Mouse (Mus musculus): ENCODE measurements around the gene Polr3gl. TPM values are rescaled to one million over a fixed set of nuclear protein-coding genes. Genes with fewer than 3 reads are reported as not detected.

Gene Polr3gl
- polyA plus RNA-seq, 1 experiment, result 1.1 TPM

GRCm38 (mm10) chr3:96556651-96557635 is 37.0 kb downstream of the Polr3gl start:
- Histone ChIP-seq H3K36me3 (ENCODE audit: control insufficient read depth) (peaks cover 34% of the 10 kb centered on the region), H3K4me1 (ENCODE audit: control insufficient read depth) (peaks cover 43% of the 10 kb centered on the region)
- TF ChIP-seq TAL1 (IDR thresholded peaks at IDR 0.05; ENCODE audit: low read length), result no peak
- peak; percentile 96 for TF ChIP-seq GATA1 (IDR thresholded peaks at IDR 0.05; ENCODE audit: low read length)

GRCm38 (mm10) chr3:96555999-96556614 is 37.9 kb downstream of the Polr3gl start:
- peaks cover 39% of the 10 kb centered on the region for H3K4me1 ChIP-seq (ENCODE audit: control insufficient read depth)
- no peak for TF ChIP-seq GATA1 (IDR thresholded peaks at IDR 0.05; ENCODE audit: low read length)
- TF ChIP-seq TAL1 (IDR thresholded peaks at IDR 0.05; ENCODE audit: low read length), result no peak
- H3K4me3 ChIP-seq (replicated peaks), result peak overlapping the region; percentile 100
- H3K9me3 ChIP-seq (ENCODE audit: control insufficient read depth, low read length), result no peaks in the 10 kb centered on the region
- H3K27me3 ChIP-seq (ENCODE audit: control insufficient read depth), result peaks cover 2% of the 10 kb centered on the region; the same call in 1 of the 2 replicates
- H3K36me3 ChIP-seq (ENCODE audit: control insufficient read depth), result peaks cover 27% of the 10 kb centered on the region

More at GRCm38 (mm10) chr3:96556651-96557635, 37.0 kb downstream of the Polr3gl start:
- H3K27me3 ChIP-seq (ENCODE audit: control insufficient read depth), result peaks cover under 1% of the 10 kb centered on the region; the same call in 1 of the 2 replicates
- peak overlapping the region; percentile 100 for H3K4me3 ChIP-seq (replicated peaks)
- no peaks in the 10 kb centered on the region for H3K9me3 ChIP-seq (ENCODE audit: control insufficient read depth, low read length)

GRCm38 (mm10) chr3:96555041-96555596 is 38.9 kb downstream of the Polr3gl start:
- H3K4me3 ChIP-seq (replicated peaks), result no peak overlapping the region
- H3K4me1 ChIP-seq (ENCODE audit: control insufficient read depth), result peaks cover 29% of the 10 kb centered on the region
- TF ChIP-seq GATA1 (IDR thresholded peaks at IDR 0.05; ENCODE audit: low read length), result no peak
- TF ChIP-seq TAL1 (IDR thresholded peaks at IDR 0.05; ENCODE audit: low read length), result no peak
- H3K9me3 ChIP-seq (ENCODE audit: control insufficient read depth, low read length), result no peaks in the 10 kb centered on the region
- H3K36me3 ChIP-seq (ENCODE audit: control insufficient read depth), result peaks cover 18% of the 10 kb centered on the region
- H3K27me3 ChIP-seq (ENCODE audit: control insufficient read depth), result peaks cover 2% of the 10 kb centered on the region; the same call in 1 of the 2 replicates

- Histone ChIP-seq H3K27me3 (ENCODE audit: control insufficient read depth) (peaks cover 2% of the 10 kb centered on the region; the same call in 1 of the 2 replicates), H3K36me3 (ENCODE audit: control insufficient read depth) (peaks cover 9% of the 10 kb centered on the region), H3K4me3 (replicated peaks) (no peak overlapping the region), H3K9me3 (ENCODE audit: control insufficient read depth, low read length) (no peaks in the 10 kb centered on the region), H3K4me1 (ENCODE audit: control insufficient read depth) (peaks cover 20% of the 10 kb centered on the region)
- TF ChIP-seq TAL1 (IDR thresholded peaks at IDR 0.05; ENCODE audit: low read length) (no peak), GATA1 (IDR thresholded peaks at IDR 0.05; ENCODE audit: low read length) (no peak)
These were observed 39.7 kb downstream of the Polr3gl start for GRCm38 (mm10) chr3:96554251-96554650.

- Histone ChIP-seq H3K4me1 (ENCODE audit: control insufficient read depth) (peaks cover 14% of the 10 kb centered on the region), H3K36me3 (ENCODE audit: control insufficient read depth) (peaks cover 2% of the 10 kb centered on the region), H3K4me3 (replicated peaks) (no peak overlapping the region), H3K27me3 (ENCODE audit: control insufficient read depth) (peaks cover 2% of the 10 kb centered on the region; the same call in 1 of the 2 replicates), H3K9me3 (ENCODE audit: control insufficient read depth, low read length) (no peaks in the 10 kb centered on the region)
- no peak for TF ChIP-seq GATA1 (IDR thresholded peaks at IDR 0.05; ENCODE audit: low read length)
- no peak for TF ChIP-seq TAL1 (IDR thresholded peaks at IDR 0.05; ENCODE audit: low read length)
These were observed 40.4 kb downstream of the Polr3gl start for GRCm38 (mm10) chr3:96553601-96554000.

- Histone ChIP-seq H3K27me3 (ENCODE audit: control insufficient read depth) (peaks cover 2% of the 10 kb centered on the region; the same call in 1 of the 2 replicates), H3K4me1 (ENCODE audit: control insufficient read depth) (peaks cover 16% of the 10 kb centered on the region), H3K36me3 (ENCODE audit: control insufficient read depth) (no peaks in the 10 kb centered on the region), H3K9me3 (ENCODE audit: control insufficient read depth, low read length) (no peaks in the 10 kb centered on the region), H3K4me3 (replicated peaks) (no peak overlapping the region)
- TF ChIP-seq TAL1 (IDR thresholded peaks at IDR 0.05; ENCODE audit: low read length), result no peak
- no peak for TF ChIP-seq GATA1 (IDR thresholded peaks at IDR 0.05; ENCODE audit: low read length)
These were observed 42.1 kb downstream of the Polr3gl start for GRCm38 (mm10) chr3:96551890-96552289.

GRCm38 (mm10) chr3:96551203-96551602 is 42.8 kb downstream of the Polr3gl start:
- H3K4me3 ChIP-seq (replicated peaks), result no peak overlapping the region
- H3K9me3 ChIP-seq (ENCODE audit: control insufficient read depth, low read length), result no peaks in the 10 kb centered on the region
- peaks cover 10% of the 10 kb centered on the region for H3K4me1 ChIP-seq (ENCODE audit: control insufficient read depth)
- H3K36me3 ChIP-seq (ENCODE audit: control insufficient read depth), result no peaks in the 10 kb centered on the region
- TF ChIP-seq GATA1 (IDR thresholded peaks at IDR 0.05; ENCODE audit: low read length), result no peak
- H3K27me3 ChIP-seq (ENCODE audit: control insufficient read depth), result peaks cover 2% of the 10 kb centered on the region; the same call in 1 of the 2 replicates

- H3K27me3 ChIP-seq (ENCODE audit: control insufficient read depth), result peaks cover 2% of the 10 kb centered on the region; the same call in 1 of the 2 replicates
- TF ChIP-seq TAL1 (IDR thresholded peaks at IDR 0.05; ENCODE audit: low read length) (no peak), GATA1 (IDR thresholded peaks at IDR 0.05; ENCODE audit: low read length) (no peak)
- no peaks in the 10 kb centered on the region for H3K36me3 ChIP-seq (ENCODE audit: control insufficient read depth)
- H3K4me3 ChIP-seq (replicated peaks), result no peak overlapping the region
- H3K9me3 ChIP-seq (ENCODE audit: control insufficient read depth, low read length), result no peaks in the 10 kb centered on the region
- peaks cover 8% of the 10 kb centered on the region for H3K4me1 ChIP-seq (ENCODE audit: control insufficient read depth)
These were observed 44.6 kb downstream of the Polr3gl start for GRCm38 (mm10) chr3:96549346-96549745.
